Mouse (Mus musculus) layer of hippocampus, adult 9-11 months (tissue): ENCODE measurements around the gene Prph2.

Experiments
- DNase-seq: peaks from one replicate; pipeline ENCODE4 v3.0.0; 2022

Prph2 gene

GRCm38 (mm10) chr17:46972603-46973002, 62.3 kb downstream of the Prph2 start:
- no peak for DNase-seq
